Mouse (Mus musculus) left cerebral cortex, postnatal 36 days (tissue): ENCODE measurements at regions not wholly inside any gene's neighbourhood (a gene's known extent, or its start where the extent isn't known, plus 50 kb on each side); places are given as distances from the start of the nearest gene placed in this dataset.

Experiments used
- DNase-seq, 2 experiments: peaks; one replicate each; pipeline ENCODE4 v3.0.0; 2021 to 2022; ENCODE audit warnings: low spot score in 2 of 2, mixed read lengths in 1 of 2
- intact Hi-C: fragments of 180-260 bp; cut with DNase I; formaldehyde crosslinking; loops from one replicate; pipeline ENCODE4 v1.15.1; 2025

DNA sequence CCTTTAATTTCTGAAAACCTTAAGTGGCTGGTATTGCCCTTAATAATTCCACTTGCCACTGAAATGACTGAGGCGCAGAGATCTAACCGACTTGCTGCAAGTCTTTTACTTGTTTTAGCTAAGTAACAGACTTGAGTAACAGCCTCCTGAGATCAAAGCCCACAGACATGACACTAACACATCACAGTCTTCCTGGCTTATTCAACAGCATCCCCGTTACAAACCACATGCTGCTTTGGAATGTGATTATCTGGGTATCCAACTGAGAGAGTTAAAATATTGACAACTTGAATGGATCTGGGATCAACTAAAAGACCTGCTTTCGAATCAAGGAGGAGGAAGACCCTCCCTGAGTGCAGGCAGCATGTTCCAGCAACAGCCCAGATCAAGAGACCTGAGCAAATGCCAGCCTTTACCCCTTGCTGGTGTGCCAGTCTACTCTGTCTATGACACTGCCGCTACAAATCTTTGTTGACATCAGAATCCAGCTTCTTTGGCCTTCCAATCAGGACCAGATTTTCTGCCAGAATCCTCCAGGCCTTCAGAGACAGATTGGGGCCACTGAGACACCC is 258.7 kb upstream of the Fermt1 start:
- intact Hi-C loops, result no loop called here
- DNase-seq, result no peak

- intact Hi-C loops, result no loop called here
- DNase-seq, result no peak
These were observed 262.8 kb upstream of the Fermt1 start for GRCm38 (mm10) chr2:133208498-133208897.

- intact Hi-C loops, result no loop called here
- no peak for DNase-seq
These were observed 276.3 kb upstream of the Fermt1 start for GRCm38 (mm10) chr2:133221762-133222556.

GRCm38 (mm10) chr2:133235175-133235920 is 289.6 kb upstream of the Fermt1 start:
- peak in 1 of 2 experiments; percentile 4 for DNase-seq
- intact Hi-C loops, result no loop called here

DNA sequence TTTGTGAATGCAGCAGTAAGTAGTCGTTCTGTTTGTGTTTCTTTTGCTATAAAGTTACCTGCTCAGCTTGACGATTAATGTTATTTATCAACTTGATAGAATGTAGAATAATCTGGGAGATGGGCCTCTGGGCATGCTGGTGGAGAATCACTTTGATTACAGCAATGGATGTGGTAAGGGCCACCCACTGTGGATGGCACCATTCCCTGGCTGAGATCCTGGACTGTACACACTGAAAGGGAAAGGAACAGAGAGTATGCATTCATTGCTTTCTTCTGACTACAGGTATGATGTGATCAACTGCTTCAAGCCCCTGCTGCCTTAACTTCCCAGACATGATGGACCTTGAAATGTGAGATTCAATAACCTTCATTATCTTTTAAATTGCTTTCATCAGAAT is 299.8 kb upstream of the Bmp2 start:
- intact Hi-C loops, result no loop called here
- no peak for DNase-seq

DNA sequence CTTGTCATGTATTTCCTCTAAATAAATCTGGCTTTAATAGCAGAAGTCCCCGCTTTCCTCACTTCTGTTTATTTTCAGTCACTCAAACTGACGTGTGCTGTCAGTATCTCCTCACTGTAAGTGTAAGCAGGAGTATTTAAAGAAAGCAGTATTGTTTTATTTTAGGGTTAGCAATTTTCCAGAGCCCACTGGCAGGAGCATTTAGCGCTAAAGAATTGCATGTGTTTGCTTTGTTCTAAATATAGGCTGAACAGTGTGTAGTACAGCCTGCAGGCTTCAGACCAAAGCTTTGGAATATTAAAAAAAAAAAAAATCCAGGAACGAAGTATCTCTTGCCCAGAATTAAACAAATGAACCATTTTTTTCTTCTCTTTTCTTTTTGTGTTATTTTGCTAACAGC is 277.5 kb upstream of the Bmp2 start:
- intact Hi-C loops, result no loop called here
- no peak for DNase-seq

GRCm38 (mm10) chr2:133278546-133278945 is 273.4 kb upstream of the Bmp2 start:
- intact Hi-C loops, result no loop called here
- no peak for DNase-seq

DNA sequence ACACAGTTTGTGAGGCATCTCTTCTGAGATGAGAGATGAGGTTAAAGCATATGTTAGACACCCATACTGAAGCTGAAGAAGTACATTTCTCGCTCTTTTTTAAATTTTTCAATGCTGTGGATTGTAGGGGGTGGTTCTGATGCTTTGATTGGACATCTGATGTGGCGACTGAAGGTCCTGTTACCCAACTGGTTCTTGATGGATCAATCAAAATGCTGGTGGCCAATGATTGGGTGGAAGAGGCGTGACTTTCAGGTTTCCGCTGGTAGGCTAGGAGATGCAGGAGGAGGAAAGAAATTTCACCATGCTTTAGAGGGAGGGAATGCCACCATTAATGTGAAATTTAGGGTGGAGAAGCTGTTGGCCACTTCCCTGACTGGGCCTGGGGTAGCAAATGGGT is 272.7 kb upstream of the Bmp2 start:
- DNase-seq, result no peak
- intact Hi-C loops, result no loop called here

GRCm38 (mm10) chr2:133282692-133283091 is 269.3 kb upstream of the Bmp2 start:
- no peak for DNase-seq
- intact Hi-C loops, result no loop called here

DNA sequence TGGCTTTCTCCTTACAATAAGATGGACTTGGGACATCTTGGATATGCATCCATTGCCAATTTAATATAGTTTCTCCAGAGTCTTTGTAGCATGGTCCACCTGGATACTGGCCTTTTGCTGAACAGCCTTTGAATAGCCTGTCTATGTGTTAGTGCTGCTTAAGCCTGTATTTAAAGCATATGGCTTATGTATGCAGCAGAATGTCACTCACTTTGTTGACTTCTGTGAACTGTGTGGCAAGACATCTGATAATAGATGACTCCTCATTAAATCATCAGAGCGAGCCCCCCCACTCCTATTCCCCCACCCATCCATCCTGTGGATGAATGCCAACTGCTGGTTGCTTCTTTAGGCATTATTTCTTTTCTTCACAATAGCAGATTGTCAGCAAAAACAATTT is 268.2 kb upstream of the Bmp2 start:
- DNase-seq, result no peak
- intact Hi-C loops, result no loop called here

GRCm38 (mm10) chr2:133294136-133294535 is 257.8 kb upstream of the Bmp2 start:
- intact Hi-C loops, result no loop called here
- peak; percentile 14 to 19 for DNase-seq

- intact Hi-C loops, result no loop called here
- DNase-seq, result peak in 1 of 2 experiments; percentile 11
These were observed 246.0 kb upstream of the Bmp2 start for GRCm38 (mm10) chr2:133305936-133306335.

DNA sequence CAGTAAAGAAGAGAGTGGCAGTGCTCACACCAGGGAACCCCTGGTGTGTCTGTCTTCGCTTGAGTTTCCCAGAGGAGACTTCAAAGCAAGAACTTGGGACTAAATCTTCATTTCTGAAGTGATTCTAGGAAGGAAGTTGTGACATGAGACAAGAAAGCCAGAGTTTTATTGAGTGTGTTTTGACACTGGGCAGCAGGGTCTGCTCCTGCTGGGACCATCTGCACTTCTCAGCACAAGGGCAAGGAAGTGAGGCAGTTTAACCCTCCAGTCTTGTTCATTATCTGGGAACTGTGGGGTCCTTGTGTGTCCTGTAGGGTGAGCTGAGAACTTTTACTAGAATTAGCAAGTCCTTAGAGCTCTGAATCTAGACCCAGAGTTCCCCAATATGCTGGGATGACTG is 241.0 kb upstream of the Bmp2 start:
- DNase-seq, result no peak
- intact Hi-C loops, result no loop called here

DNA sequence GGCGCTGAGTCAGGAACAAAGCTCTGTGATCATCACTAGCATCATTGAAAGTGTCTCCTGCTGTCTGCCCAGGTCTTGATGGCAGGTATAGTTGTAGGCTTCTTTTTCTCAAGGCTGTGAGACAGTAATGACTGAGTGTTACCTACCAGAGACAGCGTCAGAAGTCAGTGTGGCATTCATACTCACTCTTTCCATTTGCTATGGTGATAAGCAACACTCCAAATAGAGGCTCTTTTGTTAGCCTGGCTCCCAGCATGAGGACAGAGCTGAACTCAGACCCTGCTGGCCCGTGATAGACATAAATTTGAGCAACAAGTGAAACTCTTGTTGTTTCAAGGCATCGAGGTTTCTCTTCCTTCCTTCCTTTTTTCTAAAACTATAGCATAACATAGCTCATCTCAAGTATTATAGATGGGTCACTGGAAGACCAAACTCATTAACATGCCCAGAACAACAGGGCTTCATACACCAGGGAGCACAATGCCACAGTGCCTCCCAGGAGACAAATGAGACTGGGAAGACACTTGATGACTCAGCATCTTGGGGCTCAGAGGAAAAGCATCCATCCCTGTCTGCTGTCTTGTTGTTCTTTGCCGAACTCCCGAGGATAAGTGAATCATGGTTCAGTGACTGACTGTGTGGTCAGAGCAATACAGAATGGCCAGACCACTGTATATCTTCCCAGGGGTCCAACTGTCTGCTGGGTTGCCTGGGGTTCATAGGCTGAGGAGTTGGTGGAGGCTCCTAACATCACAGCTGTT is 225.5 kb upstream of the Bmp2 start:
- intact Hi-C loops, result no loop called here
- no peak for DNase-seq

DNA sequence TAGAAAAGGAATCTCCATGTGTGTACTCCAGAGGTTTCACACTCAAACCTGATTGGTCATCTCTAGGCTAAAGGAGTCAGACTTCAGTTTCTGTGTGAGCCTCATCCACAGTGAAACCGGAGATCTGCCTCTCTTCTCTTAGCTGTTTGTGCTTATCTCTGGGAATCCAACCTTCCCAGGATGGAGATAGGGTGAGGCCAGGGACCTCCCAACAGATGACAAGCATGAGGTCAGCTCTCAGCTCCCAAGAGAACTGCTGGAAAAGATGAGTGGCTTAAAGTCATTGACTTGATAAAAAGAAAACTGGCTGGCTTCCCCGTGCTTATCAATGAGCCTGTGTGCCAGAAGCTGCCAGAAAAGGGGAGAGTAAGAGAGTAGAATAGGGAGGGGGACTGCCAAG is 224.3 kb upstream of the Bmp2 start:
- DNase-seq, result no peak
- intact Hi-C loops, result no loop called here

DNA sequence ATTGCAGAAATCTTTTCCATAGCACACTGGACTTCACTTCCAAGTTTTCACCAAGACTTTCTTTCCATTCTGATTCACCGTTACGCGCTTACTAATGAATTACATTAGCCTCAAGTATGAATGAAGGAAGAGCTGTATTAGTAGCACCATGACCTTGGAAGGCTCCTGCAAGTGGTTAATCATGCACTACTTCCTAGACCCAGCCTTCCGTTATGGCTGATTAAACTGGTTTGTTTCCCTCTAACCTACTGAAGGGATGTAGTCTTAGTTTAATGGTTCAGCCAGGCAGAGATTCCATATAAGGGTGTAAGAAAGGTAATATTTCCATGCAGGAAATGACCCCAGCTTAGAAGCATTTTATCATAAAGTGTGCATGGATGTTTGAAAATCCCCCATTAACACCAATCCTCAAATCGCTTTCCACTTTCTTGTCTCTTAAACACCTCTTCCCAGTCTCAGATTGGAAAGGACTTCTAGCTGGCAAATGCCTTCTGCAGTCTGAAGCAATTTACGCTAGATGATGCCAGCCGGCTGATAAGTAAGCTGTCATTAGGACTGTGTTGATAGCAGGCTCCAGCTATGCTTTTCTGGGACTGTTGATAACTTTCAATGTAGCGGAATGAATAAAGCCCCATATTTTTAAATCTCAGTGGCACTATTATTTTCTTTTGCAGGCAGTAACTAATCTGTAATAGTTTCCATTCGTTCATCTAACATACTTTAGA is 215.6 kb upstream of the Bmp2 start:
- DNase-seq, result no peak
- intact Hi-C loops, result no loop called here

DNA sequence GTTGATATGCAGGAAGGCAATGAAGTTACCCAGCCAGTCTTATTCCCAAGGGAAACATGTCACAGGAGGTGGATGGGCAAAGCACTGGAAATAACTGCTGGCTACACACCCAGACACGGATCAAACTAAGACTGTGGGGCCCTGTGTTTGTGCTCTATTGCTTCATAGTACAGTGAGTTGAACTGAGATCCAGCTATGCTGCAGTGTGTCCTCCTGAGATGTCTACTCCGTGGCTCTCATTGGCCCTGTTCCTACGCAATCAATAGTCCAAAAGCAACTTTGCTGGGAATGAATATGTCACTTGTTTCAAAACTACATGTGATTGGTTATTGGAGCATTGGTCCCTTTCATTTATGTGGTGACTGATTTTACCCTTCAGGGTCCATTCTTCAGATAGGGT is 213.8 kb upstream of the Bmp2 start:
- intact Hi-C loops, result no loop called here
- DNase-seq, result no peak

DNA sequence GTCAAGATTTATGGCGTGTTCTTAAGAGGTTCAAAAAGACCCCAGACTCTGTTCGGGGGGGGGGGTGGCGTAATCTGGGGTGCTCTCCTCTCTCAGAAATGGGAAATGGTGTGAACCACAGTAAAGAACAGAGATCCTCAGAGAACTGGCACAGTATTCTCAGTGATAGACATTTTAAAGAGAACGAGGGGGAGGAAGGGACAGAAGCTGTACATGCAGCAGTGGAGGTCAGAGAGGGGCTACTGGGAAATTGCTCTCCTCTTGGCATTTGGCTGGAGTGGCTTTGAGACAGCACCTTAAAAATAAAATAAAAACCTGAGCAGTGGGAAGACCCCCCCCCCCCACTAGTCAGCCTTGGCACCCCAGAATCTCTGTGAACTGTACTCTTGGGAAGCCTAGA is 210.6 kb upstream of the Bmp2 start:
- intact Hi-C loops, result no loop called here

DNA sequence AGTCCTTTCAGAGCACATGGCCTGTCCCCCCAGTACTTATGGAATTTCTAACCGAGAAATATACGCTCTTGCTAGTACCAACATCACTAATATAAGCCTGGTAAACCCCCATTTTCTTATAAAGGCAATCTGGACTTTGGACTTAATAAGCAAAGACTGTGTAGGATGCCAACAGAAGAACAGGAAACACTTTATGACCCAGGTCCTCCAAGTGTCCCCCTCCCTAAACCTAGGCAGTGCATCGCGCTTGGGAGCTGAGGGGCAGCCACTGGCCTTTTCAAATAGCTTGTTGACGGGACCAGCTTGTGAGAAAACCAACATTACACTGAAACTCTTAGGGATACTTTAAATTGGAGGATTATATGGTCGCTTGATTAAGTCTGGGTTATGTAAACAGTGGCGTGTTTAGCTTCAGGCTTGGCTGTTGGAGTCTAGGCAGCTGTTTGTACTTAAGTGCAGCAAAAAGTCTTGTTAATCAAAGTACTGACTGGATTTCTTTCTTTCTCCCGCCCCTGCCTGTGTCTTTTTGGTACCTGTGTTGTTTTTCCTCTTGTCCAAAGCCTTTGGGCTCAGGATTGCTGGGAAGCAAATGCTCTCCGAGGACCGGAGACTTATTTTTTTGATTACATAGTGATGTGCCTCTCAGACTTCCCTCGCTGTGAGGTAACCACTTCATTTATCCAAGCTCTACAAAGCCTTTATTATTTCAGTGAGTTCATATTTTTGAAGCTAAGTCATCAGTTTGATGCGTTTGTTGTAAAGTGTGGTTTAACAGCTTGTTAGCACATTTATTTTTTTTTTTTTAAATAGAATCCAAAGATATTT is 205.8 kb upstream of the Bmp2 start:
- DNase-seq, result no peak
- intact Hi-C loops, result no loop called here

More for the DNA sequence above, 210.6 kb upstream of the Bmp2 start:
- DNase-seq, result no peak
